Mouse (Mus musculus): ENCODE results near the gene Anxa5.

GRCm38 (mm10) chr3:36467632-36468031, 8.1 kb downstream of the Anxa5 start:
- TF ChIP-seq CTCF (IDR thresholded peaks at IDR 0.05), result no peak
- no peak for TF ChIP-seq EP300 (IDR thresholded peaks at IDR 0.05; ENCODE audit: insufficient read depth, low read depth, low read length)

Data from heart, adult 2 months (tissue).